ENCODE assay signal across 23 mouse cellular contexts in the genomic region with DNA sequence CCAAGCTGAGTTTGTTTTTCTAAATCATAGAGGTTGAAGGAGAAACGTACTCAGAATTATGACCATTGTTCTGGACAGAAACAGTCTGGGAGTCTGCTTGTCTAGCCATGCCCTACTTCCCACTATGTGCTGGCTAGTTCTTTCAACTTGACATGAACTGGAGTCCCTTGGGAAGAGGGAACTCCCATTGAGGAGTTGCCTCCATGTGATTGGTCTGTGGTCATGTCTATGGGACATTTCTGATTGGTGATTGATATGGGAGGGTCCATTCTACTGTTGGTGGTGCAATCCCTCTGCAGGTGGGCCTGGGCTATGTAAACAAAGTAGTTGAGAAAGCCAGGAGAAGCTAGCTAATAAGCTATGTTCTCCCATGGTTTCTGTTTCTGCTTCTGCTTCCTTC.
DNase-seq lines count a peak whose midpoint lies in the region; ATAC-seq and TF ChIP-seq lines count a peak whose summit lies in the region.
"Had no signal": no experiment of that assay in that cellular context is flagged by ENCODE, and none has a peak within 500 bp of the region (broad histone marks: within the 10 kb centered on the region; RNA-seq: fewer than 3 reads in every experiment).

No protein-coding gene starts in this region.

- no peak overlapping the region for H3K9ac ChIP-seq in hindbrain, embryonic 16.5 days (ENCODE audit: low read depth, low read length)
- no peak overlapping the region for H3K9ac ChIP-seq in hindbrain, postnatal 0 days (replicated peaks; ENCODE audit: low read length)
- no peak overlapping the region for H3K9ac ChIP-seq in kidney, embryonic 15.5 days
- no peak overlapping the region for H3K9ac ChIP-seq in stomach, postnatal 0 days (ENCODE audit: low read length)
- H3K9ac ChIP-seq: forebrain, embryonic 13.5 days; hindbrain, embryonic 12.5 days; hindbrain, embryonic 15.5 days had no signal

- no peak for TF ChIP-seq CTCF in hindbrain, postnatal 0 days (IDR thresholded peaks at IDR 0.05; ENCODE audit: low read depth)
- no peak for TF ChIP-seq CTCF in layer of hippocampus, adult 2 months (conservative IDR thresholded peaks at IDR 0.05)
- no peak for TF ChIP-seq CTCF in stomach, postnatal 0 days (IDR thresholded peaks at IDR 0.05; ENCODE audit: low read depth)
- TF ChIP-seq CTCF in cerebellum, adult 2 months (IDR thresholded peaks at IDR 0.05; ENCODE audit: borderline replicate concordance, insufficient read depth, low read depth, low read length): no peak

- TF ChIP-seq EP300 in stomach, postnatal 0 days (optimal IDR thresholded peaks at IDR 0.05): no peak

- no peak overlapping the region for H3K4me3 ChIP-seq in hindbrain, embryonic 16.5 days (ENCODE audit: low read length)
- no peak overlapping the region for H3K4me3 ChIP-seq in hindbrain, postnatal 0 days (ENCODE audit: low read length)
- no peak overlapping the region for H3K4me3 ChIP-seq in kidney, embryonic 15.5 days (replicated peaks)
- H3K4me3 ChIP-seq in layer of hippocampus, adult 2 months: no peak overlapping the region
- no peak overlapping the region for H3K4me3 ChIP-seq in stomach, postnatal 0 days (ENCODE audit: low read depth, low read length)
- no peak overlapping the region for H3K4me3 ChIP-seq in cerebellum, adult 2 months (replicated peaks; ENCODE audit: insufficient read depth, low read depth, low read length)
- H3K4me3 ChIP-seq: forebrain, embryonic 10.5 days; forebrain, embryonic 13.5 days; hindbrain, embryonic 12.5 days; hindbrain, embryonic 15.5 days had no signal

- no peak for DNase-seq in hindbrain, postnatal 0 days (ENCODE audit: low spot score)
- DNase-seq in kidney, postnatal 25 days: no peak
- no peak for DNase-seq in layer of hippocampus, adult 2 months (ENCODE audit: low spot score in 2 of 2)
- no peak for DNase-seq in layer of hippocampus, adult 9-11 months
- peak; percentile 7 for DNase-seq in stomach, postnatal 0 days (ENCODE audit: low spot score)
- no peak for DNase-seq in cerebellum, adult 2 months
- DNase-seq: adrenal gland, adult 8-10 months; adrenal gland, postnatal 25 days; cerebellum, adult 11-12 months; cerebellum, adult 9-10 months; cerebellum, postnatal 14 days; gastrocnemius, postnatal 10 days; gastrocnemius, postnatal 36 days had no signal

- H3K9me3 ChIP-seq in hindbrain, embryonic 16.5 days (ENCODE audit: control insufficient read depth, low read length): no peaks in the 10 kb centered on the region
- no peaks in the 10 kb centered on the region for H3K9me3 ChIP-seq in hindbrain, postnatal 0 days (ENCODE audit: low read length)
- H3K9me3 ChIP-seq in kidney, embryonic 15.5 days (replicated peaks): no peaks in the 10 kb centered on the region
- H3K9me3 ChIP-seq in stomach, postnatal 0 days (ENCODE audit: control insufficient read depth, low read length): no peaks in the 10 kb centered on the region
- H3K9me3 ChIP-seq: forebrain, embryonic 10.5 days; forebrain, embryonic 13.5 days; hindbrain, embryonic 12.5 days; hindbrain, embryonic 15.5 days had no signal

- H3K27ac ChIP-seq in hindbrain, embryonic 16.5 days (ENCODE audit: low read depth, low read length): no peak overlapping the region
- no peak overlapping the region for H3K27ac ChIP-seq in hindbrain, postnatal 0 days
- 0 out of 2 replicates have a peak overlapping the region, but pooled peaks have one; percentile 28 for H3K27ac ChIP-seq in kidney, embryonic 15.5 days
- H3K27ac ChIP-seq in layer of hippocampus, adult 2 months: peak overlapping the region; percentile 43; the same call in 1 of the 2 replicates
- no peak overlapping the region for H3K27ac ChIP-seq in stomach, postnatal 0 days (replicated peaks)
- H3K27ac ChIP-seq in cerebellum, adult 2 months (ENCODE audit: insufficient read depth, low read length): no peak overlapping the region
- H3K27ac ChIP-seq: forebrain, embryonic 10.5 days; forebrain, embryonic 13.5 days; hindbrain, embryonic 12.5 days; hindbrain, embryonic 15.5 days had no signal

- no peak for TF ChIP-seq POLR2A in cerebellum, adult 2 months (IDR thresholded peaks at IDR 0.05; ENCODE audit: borderline replicate concordance, insufficient read depth, low read length)

- ATAC-seq in hindbrain, embryonic 16.5 days: 0 out of 2 replicates have a peak, but pooled peaks have one; percentile 20
- ATAC-seq in hindbrain, postnatal 0 days: no peak
- peak; percentile 50; the same call in 1 of the 2 replicates for ATAC-seq in kidney, embryonic 15.5 days (replicated peaks; ENCODE audit: low FRiP score)
- no peak for ATAC-seq in stomach, postnatal 0 days (ENCODE audit: low FRiP score, low TSS enrichment)
- ATAC-seq: activated CD4-positive, CD25-positive, alpha-beta regulatory T cell, adult 4 months; CD4-positive, CD25-positive, alpha-beta regulatory T cell, adult 4 months; forebrain, embryonic 13.5 days; forebrain, embryonic 16.5 days had no signal

- 81% methylated on average over 1 of the region's 1 CpGs for WGBS in hindbrain, embryonic 16.5 days
- 79% methylated on average over 1 of the region's 1 CpGs for WGBS in hindbrain, postnatal 0 days
- 67% methylated on average over 1 of the region's 1 CpGs for WGBS in kidney, embryonic 15.5 days
- 57% methylated on average over 1 of the region's 1 CpGs for WGBS in stomach, postnatal 0 days
- 83% methylated on average over 1 of the region's 1 CpGs for WGBS in cerebellum, adult 2 months

- no peaks in the 10 kb centered on the region for H3K4me1 ChIP-seq in hindbrain, embryonic 16.5 days (ENCODE audit: control insufficient read depth, insufficient read depth, low read depth, low read length)
- no peaks in the 10 kb centered on the region for H3K4me1 ChIP-seq in hindbrain, postnatal 0 days (ENCODE audit: insufficient read depth, low read length)
- peaks cover 27% of the 10 kb centered on the region for H3K4me1 ChIP-seq in kidney, embryonic 15.5 days
- no peaks in the 10 kb centered on the region for H3K4me1 ChIP-seq in stomach, postnatal 0 days (replicated peaks; ENCODE audit: control insufficient read depth, insufficient read depth)
- H3K4me1 ChIP-seq in cerebellum, adult 2 months (ENCODE audit: control insufficient read depth, insufficient read depth, low read length): peaks cover 4% of the 10 kb centered on the region; the same call in 1 of the 2 replicates
- H3K4me1 ChIP-seq: forebrain, embryonic 10.5 days; forebrain, embryonic 13.5 days; hindbrain, embryonic 12.5 days; hindbrain, embryonic 15.5 days had no signal

- H3K36me3 ChIP-seq in hindbrain, embryonic 16.5 days (ENCODE audit: control insufficient read depth, insufficient read depth, low read length): no peaks in the 10 kb centered on the region
- no peaks in the 10 kb centered on the region for H3K36me3 ChIP-seq in hindbrain, postnatal 0 days (ENCODE audit: insufficient read depth, low read length)
- no peaks in the 10 kb centered on the region for H3K36me3 ChIP-seq in kidney, embryonic 15.5 days
- no peaks in the 10 kb centered on the region for H3K36me3 ChIP-seq in stomach, postnatal 0 days (ENCODE audit: control insufficient read depth, insufficient read depth, low read length)
- H3K36me3 ChIP-seq: forebrain, embryonic 10.5 days; hindbrain, embryonic 12.5 days; hindbrain, embryonic 15.5 days had no signal

- no peak overlapping the region for H3K4me2 ChIP-seq in hindbrain, embryonic 16.5 days (ENCODE audit: low read length)
- H3K4me2 ChIP-seq in hindbrain, postnatal 0 days (ENCODE audit: low read depth, low read length): no peak overlapping the region
- H3K4me2 ChIP-seq in kidney, embryonic 15.5 days: no peak overlapping the region
- no peak overlapping the region for H3K4me2 ChIP-seq in stomach, postnatal 0 days (replicated peaks; ENCODE audit: low read depth)
- H3K4me2 ChIP-seq: forebrain, embryonic 13.5 days; heart, embryonic 11.5 days; hindbrain, embryonic 12.5 days; hindbrain, embryonic 15.5 days had no signal

- H3K27me3 ChIP-seq in hindbrain, embryonic 16.5 days (replicated peaks; ENCODE audit: control insufficient read depth, insufficient read depth, low read length): no peaks in the 10 kb centered on the region
- no peaks in the 10 kb centered on the region for H3K27me3 ChIP-seq in hindbrain, postnatal 0 days (ENCODE audit: insufficient read depth, low read length)
- no peaks in the 10 kb centered on the region for H3K27me3 ChIP-seq in kidney, embryonic 15.5 days
- H3K27me3 ChIP-seq in stomach, postnatal 0 days (ENCODE audit: control insufficient read depth, insufficient read depth, low read length): no peaks in the 10 kb centered on the region
- H3K27me3 ChIP-seq in cerebellum, adult 2 months (ENCODE audit: control insufficient read depth, insufficient read depth, low read length): no peaks in the 10 kb centered on the region
- H3K27me3 ChIP-seq: forebrain, embryonic 13.5 days; hindbrain, embryonic 12.5 days; hindbrain, embryonic 15.5 days had no signal

Comparison
In these comparisons a context has a peak if more than half of its experiments do, and no peak if none do; other contexts are left out.
1. ATAC-seq: peak in hindbrain, embryonic 16.5 days (single experiment) and kidney, embryonic 15.5 days (single experiment); none in hindbrain, postnatal 0 days (single experiment) and stomach, postnatal 0 days (single experiment).
2. H3K27ac ChIP-seq: peak in kidney, embryonic 15.5 days (single experiment) and layer of hippocampus, adult 2 months (single experiment); none in hindbrain, embryonic 16.5 days (single experiment), hindbrain, postnatal 0 days (single experiment), stomach, postnatal 0 days (single experiment) and cerebellum, adult 2 months (single experiment).